Mouse (Mus musculus) MEL (cell line): ENCODE results near the gene Hacl1. TPM values are rescaled to one million over a fixed set of nuclear protein-coding genes. Genes with fewer than 3 reads are reported as not detected.

Experiments
- DNase-seq: peaks from one replicate; pipeline ENCODE4 v3.0.0; 2011; ENCODE audit warnings: low read depth, low spot score
- H3K27ac ChIP-seq: 2 replicates; pipeline ENCODE4 v1.5.1; 2012; ENCODE audit warnings: low read depth, mild to moderate bottlenecking, control low read depth, low read length, moderate library complexity; ENCODE audit not compliant: control insufficient read depth
- H3K27me3 ChIP-seq, 2 experiments: fragments of 150-350 bp in 1 of 2; sonication (generic) in 1 of 2; 2 replicates each; pipeline ENCODE4 v1.6.1; 2012; ENCODE audit warnings: low read length in 2 of 2, mild to moderate bottlenecking in 2 of 2, improper control_type of control experiment in 1 of 2, moderate library complexity in 1 of 2; ENCODE audit not compliant: insufficient read depth in 2 of 2, control insufficient read depth in 1 of 2
- H3K36me3 ChIP-seq, 2 experiments: 2 replicates each; pipeline ENCODE4 v1.6.1; 2012 to 2014; ENCODE audit warnings: low read length in 2 of 2, improper control_type of control experiment in 1 of 2, inconsistent platforms in 1 of 2, mild to moderate bottlenecking in 1 of 2; ENCODE audit not compliant: insufficient read depth in 2 of 2, control insufficient read depth in 1 of 2
- H3K4me1 ChIP-seq, 2 experiments: fragments of 150-350 bp in 1 of 2; sonication (generic) in 1 of 2; 2 replicates each; pipeline ENCODE4 v1.6.1; 2012; ENCODE audit warnings: low read length in 2 of 2, improper control_type of control experiment in 1 of 2, mild to moderate bottlenecking in 1 of 2; ENCODE audit not compliant: insufficient read depth in 2 of 2, control insufficient read depth in 1 of 2
- H3K4me3 ChIP-seq, 2 experiments: fragments of 150-350 bp in 1 of 2; sonication (generic) in 1 of 2; 2 replicates each; pipeline ENCODE4 v1.5.1; 2012; ENCODE audit warnings: low read depth in 2 of 2, low read length in 2 of 2, mild to moderate bottlenecking in 2 of 2, moderate library complexity in 2 of 2, control low read depth in 1 of 2, improper control_type of control experiment in 1 of 2; ENCODE audit not compliant: control insufficient read depth in 1 of 2, insufficient read depth in 1 of 2
- H3K79me2 ChIP-seq: 2 replicates; pipeline ENCODE4 v1.6.1; 2012; ENCODE audit warnings: mild to moderate bottlenecking, low read length, moderate library complexity; ENCODE audit not compliant: control insufficient read depth, poor library complexity, insufficient read depth
- H3K9ac ChIP-seq: 2 replicates; pipeline ENCODE4 v1.6.1; 2012; ENCODE audit warnings: low read depth, mild to moderate bottlenecking, control low read depth, low read length, moderate library complexity; ENCODE audit not compliant: control insufficient read depth, poor library complexity, severe bottlenecking
- H3K9me3 ChIP-seq: fragments of 150-350 bp; sonication (generic); replicated peaks from 2 replicates; pipeline ENCODE4 v1.6.1; 2012; ENCODE audit warnings: mild to moderate bottlenecking, low read length, improper control_type of control experiment, moderate library complexity; ENCODE audit not compliant: insufficient read depth
- BHLHE40 ChIP-seq: IDR thresholded peaks from 2 replicates; pipeline ENCODE4 v1.6.1; 2012; ENCODE audit warnings: low read depth, mild to moderate bottlenecking, inconsistent platforms, low read length, improper control_type of control experiment, borderline replicate concordance
- CHD1 ChIP-seq: IDR thresholded peaks from 2 replicates; pipeline ENCODE4 v1.6.1; 2012; ENCODE audit warnings: low read depth, mild to moderate bottlenecking, inconsistent platforms, low read length, improper control_type of control experiment
- E2F4 ChIP-seq: IDR thresholded peaks from 2 replicates; pipeline ENCODE4 v1.6.1; 2011; ENCODE audit warnings: low read depth, low read length, improper control_type of control experiment, borderline replicate concordance
- ELF1 ChIP-seq: IDR thresholded peaks from 2 replicates; pipeline ENCODE4 v1.6.1; 2014; ENCODE audit warnings: low read depth, mild to moderate bottlenecking, inconsistent platforms, low read length, improper control_type of control experiment, moderate library complexity
- ETS1 ChIP-seq: IDR thresholded peaks from 2 replicates; pipeline ENCODE4 v1.6.1; 2012; ENCODE audit warnings: low read depth, mild to moderate bottlenecking, inconsistent platforms, low read length, improper control_type of control experiment, moderate library complexity
- GABPA ChIP-seq: IDR thresholded peaks from 2 replicates; pipeline ENCODE4 v1.6.1; 2012; ENCODE audit warnings: low read depth, mild to moderate bottlenecking, inconsistent platforms, low read length, improper control_type of control experiment, moderate library complexity
- GATA1 ChIP-seq: IDR thresholded peaks from 2 replicates; pipeline ENCODE4 v1.6.1; 2011; ENCODE audit warnings: low read depth, low read length, improper control_type of control experiment
- HCFC1 ChIP-seq: IDR thresholded peaks from 2 replicates; pipeline ENCODE4 v1.6.1; 2012; ENCODE audit warnings: low read depth, mild to moderate bottlenecking, inconsistent platforms, low read length, improper control_type of control experiment, moderate library complexity
- JUND ChIP-seq: IDR thresholded peaks from 2 replicates; pipeline ENCODE4 v1.6.1; 2011; ENCODE audit warnings: low read depth, mild to moderate bottlenecking, improper control_type of control experiment, low read length
- KAT2A ChIP-seq: conservative IDR thresholded peaks from 2 replicates; pipeline ENCODE4 v1.6.1; 2012; ENCODE audit warnings: low read depth, low read length, improper control_type of control experiment, inconsistent platforms
- MAFK ChIP-seq: IDR thresholded peaks from 2 replicates; pipeline ENCODE4 v1.6.1; 2011; ENCODE audit warnings: low read depth, mild to moderate bottlenecking, low read length, improper control_type of control experiment, borderline replicate concordance
- MAX ChIP-seq: IDR thresholded peaks from 2 replicates; pipeline ENCODE4 v1.6.1; 2011; ENCODE audit warnings: low read length, improper control_type of control experiment
- MXI1 ChIP-seq: IDR thresholded peaks from 2 replicates; pipeline ENCODE4 v1.6.1; 2011; ENCODE audit warnings: mild to moderate bottlenecking, low read depth, low read length, improper control_type of control experiment
- MYC ChIP-seq: IDR thresholded peaks from 2 replicates; pipeline ENCODE4 v1.6.1; 2011; ENCODE audit warnings: low read depth, mild to moderate bottlenecking, low read length, improper control_type of control experiment, moderate library complexity
- NELFE ChIP-seq: IDR thresholded peaks from 2 replicates; pipeline ENCODE4 v1.6.1; 2011; ENCODE audit warnings: low read depth, low read length, improper control_type of control experiment
- NRF1 ChIP-seq: IDR thresholded peaks from 2 replicates; pipeline ENCODE4 v1.6.1; 2014; ENCODE audit warnings: low read depth, mild to moderate bottlenecking, inconsistent platforms, low read length, improper control_type of control experiment, moderate library complexity; ENCODE audit not compliant: poor library complexity, insufficient read depth, severe bottlenecking
- POLR2A ChIP-seq, 2 experiments: IDR thresholded peaks; 2 replicates each; pipeline ENCODE4 v1.6.1; 2011 to 2012; ENCODE audit warnings: low read length in 2 of 2, mild to moderate bottlenecking in 2 of 2, control low read depth in 1 of 2, improper control_type of control experiment in 1 of 2, low read depth in 1 of 2, moderate library complexity in 1 of 2; ENCODE audit not compliant: control insufficient read depth in 1 of 2, insufficient read depth in 1 of 2, poor library complexity in 1 of 2
- POLR2AphosphoS2 ChIP-seq: IDR thresholded peaks from 2 replicates; pipeline ENCODE4 v1.6.1; 2011; ENCODE audit warnings: low read length, improper control_type of control experiment
- POLR2AphosphoS5 ChIP-seq: IDR thresholded peaks from 2 replicates; pipeline ENCODE4 v1.6.1; 2012; ENCODE audit warnings: low read depth, borderline replicate concordance, mild to moderate bottlenecking, inconsistent platforms, low read length, moderate library complexity, mixed read lengths
- RAD21 ChIP-seq: IDR thresholded peaks from 2 replicates; pipeline ENCODE4 v1.6.1; 2011; ENCODE audit warnings: mild to moderate bottlenecking, low read depth, low read length, improper control_type of control experiment
- RCOR1 ChIP-seq: IDR thresholded peaks from 2 replicates; pipeline ENCODE4 v1.6.1; 2012; ENCODE audit warnings: low read depth, mild to moderate bottlenecking, inconsistent platforms, low read length, improper control_type of control experiment
- SIN3A ChIP-seq: IDR thresholded peaks from 2 replicates; pipeline ENCODE4 v1.6.1; 2012; ENCODE audit warnings: low read length, improper control_type of control experiment, inconsistent platforms
- SMC3 ChIP-seq: IDR thresholded peaks from 2 replicates; pipeline ENCODE4 v1.6.1; 2011; ENCODE audit warnings: low read depth, low read length, improper control_type of control experiment
- TAL1 ChIP-seq: IDR thresholded peaks from 2 replicates; pipeline ENCODE4 v1.6.1; 2012; ENCODE audit warnings: mild to moderate bottlenecking, inconsistent platforms, low read length, moderate library complexity, mixed read lengths
- USF2 ChIP-seq, 2 experiments: IDR thresholded peaks; 2 replicates each; pipeline ENCODE4 v1.6.1; 2011 to 2012; ENCODE audit warnings: improper control_type of control experiment in 2 of 2, low read length in 2 of 2, borderline replicate concordance in 1 of 2, inconsistent platforms in 1 of 2, low read depth in 1 of 2, mild to moderate bottlenecking in 1 of 2; ENCODE audit not compliant: insufficient read depth in 1 of 2
- ZC3H11A ChIP-seq: IDR thresholded peaks from 2 replicates; pipeline ENCODE4 v1.6.1; 2012; ENCODE audit warnings: low read depth, mild to moderate bottlenecking, inconsistent platforms, low read length, improper control_type of control experiment
- polyA plus RNA-seq, 2 experiments: library from polyadenylated mRNA; stranded (reverse) in 1 of 2; unstranded in 1 of 2; fragments of >175 nt in 1 of 2; fragments of >200 nt in 1 of 2; gene quantifications; 2 replicates each; pipeline versions ENCODE4 v1.2.1 to v1.2.4; 2012; ENCODE audit warnings: low replicate concordance in 2 of 2, low read depth in 1 of 2; ENCODE audit not compliant: insufficient read length in 2 of 2, insufficient read depth in 1 of 2, missing spikeins in 1 of 2
- total RNA-seq: library from RNA; depleted of rRNA; stranded (reverse); fragments of 300-350 nt; gene quantifications from 2 replicates; pipeline ENCODE4 v1.2.3, GENCODE M21; 2012

The Hacl1 gene
- total and polyA plus RNA-seq, 3 experiments: 7.7 to 13.3 TPM; not detected in 1

DNA sequence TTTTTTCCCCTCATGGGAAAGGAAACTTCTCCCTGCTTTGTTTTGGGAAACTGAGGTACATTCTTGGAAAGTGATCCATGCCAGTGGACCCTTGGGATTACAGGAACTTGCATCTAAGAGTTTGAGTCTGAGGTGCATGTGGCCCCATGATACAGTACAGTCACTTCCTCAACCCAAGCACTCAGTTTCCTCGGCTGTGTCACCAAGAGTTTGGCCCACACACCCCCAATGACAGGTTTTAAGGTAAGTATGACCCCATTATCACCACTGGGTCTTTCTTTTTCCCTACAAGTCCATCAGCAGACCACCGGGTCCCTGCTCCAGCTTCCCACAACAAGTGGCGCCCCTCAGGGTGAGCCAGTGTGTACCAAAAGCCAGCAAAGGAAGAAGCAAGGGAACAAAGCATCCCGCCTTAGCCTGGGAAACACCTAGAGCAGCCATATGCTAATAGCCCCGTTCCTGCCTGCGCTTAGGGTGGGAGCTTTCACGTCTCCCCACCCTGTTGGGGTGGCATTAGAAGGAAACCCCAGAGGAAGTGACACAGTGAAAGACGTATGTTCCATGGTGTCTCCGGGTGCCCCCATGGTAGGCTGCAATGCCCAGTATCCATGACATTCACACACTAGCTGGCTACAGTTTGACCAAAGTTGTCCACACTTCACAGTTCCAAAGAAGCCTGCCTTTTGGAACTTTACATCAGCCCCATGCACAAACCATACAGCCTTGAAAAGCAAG lies 84.4 kb downstream of the Hacl1 start:
- TF ChIP-seq MYC (no peak), MAX (no peak), MXI1 (no peak), SMC3 (no peak), RCOR1 (no peak), POLR2AphosphoS2 (no peak), JUND (no peak), KAT2A (no peak)
- no peak overlapping the region for H3K27ac ChIP-seq
- peaks cover 0 to 3% of the 10 kb centered on the region in 2 experiments; a peak in 2 of 4 replicates for H3K27me3 ChIP-seq
- H3K36me3 ChIP-seq: peaks cover 0 to 4% of the 10 kb centered on the region in 2 experiments; a peak in 2 of 4 replicates
- H3K9ac ChIP-seq: no peak overlapping the region
- peaks cover 0 to 10% of the 10 kb centered on the region in 2 experiments; a peak in 2 of 4 replicates for H3K4me1 ChIP-seq
- H3K4me3 ChIP-seq: no peak overlapping the region
- H3K9me3 ChIP-seq: no peaks in the 10 kb centered on the region
- no peak for DNase-seq
- no peaks in the 10 kb centered on the region for H3K79me2 ChIP-seq

DNA sequence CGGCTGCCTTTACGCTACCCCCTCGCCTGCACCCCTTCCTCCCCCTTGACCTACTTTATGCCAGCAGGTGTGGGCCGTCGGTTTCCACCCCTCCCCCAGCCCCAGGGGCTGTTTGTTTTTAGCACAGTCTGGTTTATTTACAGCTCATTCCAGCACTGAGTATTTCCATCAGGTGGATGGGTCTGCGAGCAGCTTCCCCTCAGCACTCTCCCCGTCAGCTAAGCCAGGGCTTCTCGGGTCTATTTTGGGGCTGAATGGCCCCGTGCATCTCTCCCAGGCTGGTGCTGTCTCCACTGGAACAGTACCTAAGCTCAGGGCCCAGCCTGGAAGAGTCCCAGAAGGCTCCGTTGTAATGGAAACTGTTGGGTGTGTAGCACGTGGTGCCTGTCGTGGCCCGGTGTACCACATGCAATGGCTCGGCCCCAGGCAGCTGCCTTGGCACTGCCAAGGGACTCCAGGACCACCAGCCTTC lies 85.1 kb downstream of the Hacl1 start:
- Histone ChIP-seq H3K27ac (no peak overlapping the region), H3K4me3 (no peak overlapping the region), H3K79me2 (no peaks in the 10 kb centered on the region), H3K27me3 (peaks cover 0 to 3% of the 10 kb centered on the region in 2 experiments; a peak in 2 of 4 replicates), H3K9ac (no peak overlapping the region), H3K9me3 (no peaks in the 10 kb centered on the region), H3K4me1 (peaks cover 0 to 9% of the 10 kb centered on the region in 2 experiments; a peak in 2 of 4 replicates), H3K36me3 (peaks cover 0 to 4% of the 10 kb centered on the region in 2 experiments; a peak in 2 of 4 replicates)
- DNase-seq: no peak
- TF ChIP-seq RAD21: no peak
- no peak for TF ChIP-seq ELF1
- TF ChIP-seq TAL1: no peak
- TF ChIP-seq POLR2AphosphoS5: no peak
- TF ChIP-seq POLR2A (IDR thresholded peaks at IDR 0.05; ENCODE audit: control insufficient read depth in 1 of 2, insufficient read depth in 1 of 2, low read depth in 1 of 2, low read length in 2 of 2, poor library complexity in 1 of 2): no peak
- TF ChIP-seq HCFC1: no peak
- TF ChIP-seq MAFK: no peak
- TF ChIP-seq BHLHE40: no peak
- no peak for TF ChIP-seq MXI1
- no peak for TF ChIP-seq SIN3A
- TF ChIP-seq NELFE: no peak
- TF ChIP-seq GABPA: no peak
- TF ChIP-seq USF2 (IDR thresholded peaks at IDR 0.05; ENCODE audit: borderline replicate concordance in 1 of 2, insufficient read depth in 1 of 2, low read depth in 1 of 2, low read length in 2 of 2): no peak
- TF ChIP-seq ZC3H11A: no peak
- TF ChIP-seq E2F4: no peak
- no peak for TF ChIP-seq ETS1
- no peak for TF ChIP-seq GATA1
- no peak for TF ChIP-seq CHD1
- no peak for TF ChIP-seq NRF1
